Comparison of ENCODE assay signal across 10 mouse cellular contexts in genomic region chr17:5923281-5923680, GRCm38 (mm10). TPM values are rescaled to one million over a fixed set of nuclear protein-coding genes. Genes with fewer than 3 reads are reported as not detected.
DNase-seq lines count a peak whose midpoint lies in the region; ATAC-seq and TF ChIP-seq lines count a peak whose summit lies in the region.
"Had no signal": no experiment of that assay in that cellular context is flagged by ENCODE, and none has a peak within 500 bp of the region (broad histone marks: within the 10 kb centered on the region; RNA-seq: fewer than 3 reads in every experiment).

No protein-coding gene starts in this region.

- peak; percentile 68 to 72 for DNase-seq in cerebellum, postnatal 14 days
- DNase-seq in cerebellum, adult 9-11 months, result no peak
- DNase-seq in lung, postnatal 0 days (ENCODE audit: low spot score), result no peak
- no peak for DNase-seq in lung, adult 18-20 months
- DNase-seq in cerebellum, postnatal 36 days, result peak; percentile 42 to 45
- peak; percentile 62 to 68 for DNase-seq in left cerebral cortex, postnatal 14 days (ENCODE audit: low spot score in 2 of 2)
- no peak for DNase-seq in yolk sac, embryonic 10.5 days (ENCODE audit: low spot score)
- no peak for DNase-seq in ovary, postnatal 10 days (ENCODE audit: low spot score)

- whole genome bisulfite sequencing in lung, postnatal 0 days, result 71% methylated on average over 9 of the region's 9 CpGs

- intact Hi-C loops in left cerebral cortex, postnatal 14 days (cut with DNase I), result loop anchor here (2.0 kb wide), 1 partner anchor 126 kb away; no protein-coding TSS in a partner anchor

- H3K27ac ChIP-seq in lung, postnatal 0 days (ENCODE audit: low read length), result no peak overlapping the region

- no peaks in the 10 kb centered on the region for H3K4me1 ChIP-seq in lung, postnatal 0 days (ENCODE audit: insufficient read depth, low read depth, low read length)

- no peak overlapping the region for H3K9ac ChIP-seq in lung, postnatal 0 days (replicated peaks; ENCODE audit: low read depth)

- H3K9me3 ChIP-seq in lung, postnatal 0 days (ENCODE audit: low read length), result no peaks in the 10 kb centered on the region
- H3K9me3 ChIP-seq: megakaryocyte, embryonic 14.5 days had no signal

- no peak overlapping the region for H3K4me3 ChIP-seq in lung, postnatal 0 days (ENCODE audit: low read depth, low read length)

- TF ChIP-seq EP300 in lung, postnatal 0 days (IDR thresholded peaks at IDR 0.05), result no peak

- peaks cover 25% of the 10 kb centered on the region for H3K36me3 ChIP-seq in lung, postnatal 0 days (ENCODE audit: insufficient read depth, low read length)

- H3K4me2 ChIP-seq in lung, postnatal 0 days (replicated peaks; ENCODE audit: low read depth, low read length), result no peak overlapping the region

- no peaks in the 10 kb centered on the region for H3K27me3 ChIP-seq in lung, postnatal 0 days (replicated peaks; ENCODE audit: insufficient read depth, low read length)
- H3K27me3 ChIP-seq: megakaryocyte, embryonic 14.5 days; Patski had no signal

- peak; percentile 68 for TF ChIP-seq CTCF in lung, postnatal 0 days (IDR thresholded peaks at IDR 0.05)

- no peak for ATAC-seq in lung, postnatal 0 days
- ATAC-seq: Patski had no signal

RNA-seq across cellular contexts. Expression of gene Synj2, which starts 17.8 kb away (rescaled TPM):
- polyA plus RNA-seq in lung, postnatal 0 days (2015; fragmentation: Nextera tagmentation; extraction: Ambion mirVana), result 1.8 and 2.1 TPM in 2 replicates
- 10 to 100 TPM; 60.1 to 64.4 TPM for total RNA-seq in left cerebral cortex, postnatal 14 days (2021)

Comparison
In these comparisons a context has a peak if more than half of its experiments do, and no peak if none do; other contexts are left out.
1. DNase-seq: peak in cerebellum, postnatal 14 days (2 of 2), cerebellum, postnatal 36 days (2 of 2) and left cerebral cortex, postnatal 14 days (2 of 2); none in cerebellum, adult 9-11 months (single experiment), lung, postnatal 0 days (single experiment), lung, adult 18-20 months (0 of 2), yolk sac, embryonic 10.5 days (single experiment) and ovary, postnatal 10 days (single experiment).